ENCODE assay signal across 10 mouse cellular contexts in the genomic region with DNA sequence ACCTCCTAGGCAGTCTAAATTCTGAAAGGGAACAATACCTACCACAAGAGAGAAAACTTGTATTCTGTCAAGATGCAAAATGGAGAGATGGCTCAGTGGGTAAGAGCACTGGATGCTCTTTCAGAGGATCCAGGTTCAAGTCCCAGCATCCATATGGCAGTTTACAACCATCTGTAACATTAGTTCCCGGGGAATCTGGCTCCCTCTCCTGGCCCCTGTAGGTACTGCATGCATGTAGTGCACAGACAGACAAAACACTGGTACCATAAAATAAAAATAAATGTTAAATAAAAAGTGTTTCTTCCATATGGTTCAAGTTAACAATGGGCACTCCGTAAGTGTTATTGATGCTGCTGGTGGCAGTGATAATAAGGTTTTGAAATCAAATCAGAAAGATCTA. TPM values are rescaled to one million over a fixed set of nuclear protein-coding genes. Genes with fewer than 3 reads are reported as not detected.
DNase-seq lines count a peak whose midpoint lies in the region; ATAC-seq and TF ChIP-seq lines count a peak whose summit lies in the region.
"Had no signal": no experiment of that assay in that cellular context is flagged by ENCODE, and none has a peak within 500 bp of the region (broad histone marks: within the 10 kb centered on the region; RNA-seq: fewer than 3 reads in every experiment).

No protein-coding gene starts in this region.

- TF ChIP-seq CTCF in kidney, postnatal 0 days (IDR thresholded peaks at IDR 0.05; ENCODE audit: low read depth) = peak; percentile 64
- peak; percentile 53 to 62 for TF ChIP-seq CTCF in CH12.LX (conservative IDR thresholded peaks at IDR 0.05 in 1 of 2, IDR thresholded peaks at IDR 0.05 in 1 of 2; ENCODE audit: low read depth in 2 of 2, low read length in 2 of 2)
- TF ChIP-seq CTCF in Patski (IDR thresholded peaks at IDR 0.05) = peak; percentile 78

- no peak for TF ChIP-seq EP300 in CH12.LX (IDR thresholded peaks at IDR 0.05; ENCODE audit: low read length)

- H3K4me3 ChIP-seq in kidney, postnatal 0 days (replicated peaks; ENCODE audit: low read depth, low read length) = no peak overlapping the region
- H3K4me3 ChIP-seq in CH12.LX (replicated peaks in 1 of 3; ENCODE audit: low read depth in 2 of 3, low read length in 2 of 3, poor library complexity in 1 of 3) = no peak overlapping the region
- H3K4me3 ChIP-seq: erythroblast, embryonic 14.5 days; hindbrain, embryonic 15.5 days had no signal

- 0 out of 2 replicates have a peak, but pooled peaks cover 4% of the 10 kb centered on the region for H3K4me1 ChIP-seq in kidney, postnatal 0 days (replicated peaks; ENCODE audit: insufficient read depth, low read length)
- no peaks in the 10 kb centered on the region for H3K4me1 ChIP-seq in CH12.LX (ENCODE audit: control insufficient read depth in 1 of 2, insufficient read depth in 2 of 2)

- dilution Hi-C loops in CH12.LX (cut with MboI; ENCODE audit: extremely low pct_ligation_motif_present, extremely low pct_unique_long_range_greater_than_20kb, low sequenced_read_pairs) = no loop called here

- ATAC-seq in kidney, postnatal 0 days (replicated peaks; ENCODE audit: low FRiP score, low read depth) = no peak
- ATAC-seq in Patski = no peak

- POLR2A ChIA-PET in Patski (lab: Charles Lee) = no interaction called here

- in situ Hi-C loops in CH12.LX (cut with MboI; ENCODE audit: low pct_ligation_motif_present, low pct_unique_long_range_greater_than_20kb, low sequenced_read_pairs) (no loop called here), Patski (cut with MboI; ENCODE audit: low pct_unique_long_range_greater_than_20kb) (no loop called here)

- TF ChIP-seq POLR2A in CH12.LX (IDR thresholded peaks at IDR 0.05; ENCODE audit: low read depth, low read length) = no peak

- no peaks in the 10 kb centered on the region for H3K36me3 ChIP-seq in kidney, postnatal 0 days (ENCODE audit: insufficient read depth, low read length)
- peaks cover 0 to 4% of the 10 kb centered on the region in 2 experiments for H3K36me3 ChIP-seq in CH12.LX (replicated peaks in 1 of 2; ENCODE audit: control insufficient read depth in 1 of 2, insufficient read depth in 1 of 2, low read length in 1 of 2)
- H3K36me3 ChIP-seq: hindbrain, embryonic 15.5 days had no signal

- intact Hi-C loops in left cerebral cortex, postnatal 10 days (cut with DNase I) = no loop called here

- H3K79me2 ChIP-seq in CH12.LX (replicated peaks; ENCODE audit: control insufficient read depth, extremely low read depth, insufficient read depth, poor library complexity, severe bottlenecking) = no peaks in the 10 kb centered on the region

- WGBS in kidney, postnatal 0 days = 89% methylated on average over 2 of the region's 2 CpGs

- H3K4me2 ChIP-seq in kidney, postnatal 0 days (ENCODE audit: low read length) = no peak overlapping the region
- no peak overlapping the region for H3K4me2 ChIP-seq in CH12.LX (ENCODE audit: insufficient read depth, low read depth, poor library complexity, severe bottlenecking)
- H3K4me2 ChIP-seq: hindbrain, embryonic 15.5 days had no signal

- CTCF ChIA-PET in Patski (lab: Charles Lee) = interaction anchor here (1.8 kb wide), 1 partner anchor 93 kb away, joined by 6 read pairs; no protein-coding TSS in a partner anchor

- no peak overlapping the region for H3K27ac ChIP-seq in kidney, postnatal 0 days
- no peak overlapping the region for H3K27ac ChIP-seq in CH12.LX (ENCODE audit: insufficient read depth, low read depth)
- H3K27ac ChIP-seq: hindbrain, embryonic 15.5 days had no signal

- peaks cover 5% of the 10 kb centered on the region for H3K9me3 ChIP-seq in kidney, postnatal 0 days (replicated peaks; ENCODE audit: low read length)
- H3K9me3 ChIP-seq in CH12.LX (replicated peaks; ENCODE audit: low read length) = peaks cover 12% of the 10 kb centered on the region
- H3K9me3 ChIP-seq: hindbrain, embryonic 15.5 days had no signal

- no peak overlapping the region for H3K9ac ChIP-seq in kidney, postnatal 0 days (ENCODE audit: low read depth, low read length)
- no peak overlapping the region for H3K9ac ChIP-seq in CH12.LX (ENCODE audit: insufficient read depth, low read depth)
- H3K9ac ChIP-seq: hindbrain, embryonic 15.5 days had no signal

- TF ChIP-seq RAD21 in CH12.LX (IDR thresholded peaks at IDR 0.05; ENCODE audit: low read depth, low read length) = peak; percentile 42

- H3K27me3 ChIP-seq in kidney, postnatal 0 days (ENCODE audit: insufficient read depth, low read length) = no peaks in the 10 kb centered on the region
- no peaks in the 10 kb centered on the region for H3K27me3 ChIP-seq in CH12.LX (replicated peaks)
- H3K27me3 ChIP-seq in Patski = no peaks in the 10 kb centered on the region
- H3K27me3 ChIP-seq: hindbrain, embryonic 15.5 days had no signal

- DNase-seq in kidney, postnatal 0 days (ENCODE audit: low spot score) = no peak
- DNase-seq in kidney, adult 11 months = no peak
- DNase-seq in CH12.LX (ENCODE audit: extremely low read depth) (peak; percentile 27), Patski (ENCODE audit: low read depth, low spot score) (no peak)
- peak; percentile 71 for DNase-seq in naive thymus-derived CD4-positive, alpha-beta T cell, adult 2 months (ENCODE audit: low read depth)
- DNase-seq in urinary bladder, adult 18-20 months (ENCODE audit: low spot score in 2 of 2) = no peak
- no peak for DNase-seq in left cerebral cortex, postnatal 10 days (ENCODE audit: extremely low spot score in 1 of 2, low spot score in 2 of 2)
- no peak for DNase-seq in layer of hippocampus, adult 9-10 months (ENCODE audit: low spot score)

TF ChIP-seq in CH12.LX, 34 proteins besides CTCF, POLR2A, EP300 and RAD21:
- TF ChIP-seq SMC3 (IDR thresholded peaks at IDR 0.05; ENCODE audit: low read depth, low read length) = peak; percentile 50
- no peak for TF ChIP-seq NELFE (IDR thresholded peaks at IDR 0.05; ENCODE audit: low read depth, low read length)
- no peak for TF ChIP-seq ETS1 (conservative IDR thresholded peaks at IDR 0.05; ENCODE audit: low read depth, low read length)
TF ChIP-seq in CH12.LX: peak in this region for 1.

RNA-seq across cellular contexts. Expression of a gene that starts 18.4 kb away (rescaled TPM):
- 18.1 and 19.8 TPM in 2 replicates for polyA plus RNA-seq in kidney, postnatal 0 days (2015; fragmentation: Nextera tagmentation; extraction: Ambion mirVana)
- 1.6 and 2.0 TPM in 2 replicates for total RNA-seq in CH12.LX (2012; rRNA removed)
- 6.7 and 9.9 TPM in 2 replicates for total RNA-seq in CH12.LX (2014; rRNA removed)
- 23.0 and 26.4 TPM in 2 replicates for polyA plus RNA-seq in CH12.LX (2012; ENCODE audit: insufficient read length, low read depth)
- 0.64 TPM for polyA plus RNA-seq in Patski (2021)
- 1 to 10 TPM; 7.5 to 8.4 TPM for total RNA-seq in left cerebral cortex, postnatal 10 days (2021)
- polyA plus RNA-seq: erythroblast, embryonic 14.5 days had no signal

Comparison
In these comparisons a context has a peak if more than half of its experiments do, and no peak if none do; other contexts are left out.
1. DNase-seq: peak in CH12.LX (single experiment) and naive thymus-derived CD4-positive, alpha-beta T cell, adult 2 months (single experiment); none in kidney, postnatal 0 days (single experiment), kidney, adult 11 months (single experiment), Patski (single experiment), urinary bladder, adult 18-20 months (0 of 2), left cerebral cortex, postnatal 10 days (0 of 2) and layer of hippocampus, adult 9-10 months (single experiment).
2. RNA of a gene that starts 18.4 kb away (polyA plus RNA-seq): 23.0 to 26.4 TPM in CH12.LX and 18.1 to 19.8 TPM in kidney, postnatal 0 days; 0.64 TPM in Patski (single experiment); every median in the first group is over 10 times any median in the second.
3. Peak in every context shown above with its lines, with median percentiles within 50 percentile points of each other: CTCF ChIP-seq.